ENCODE assay signal across 1 mouse cellular context in the genomic region with DNA sequence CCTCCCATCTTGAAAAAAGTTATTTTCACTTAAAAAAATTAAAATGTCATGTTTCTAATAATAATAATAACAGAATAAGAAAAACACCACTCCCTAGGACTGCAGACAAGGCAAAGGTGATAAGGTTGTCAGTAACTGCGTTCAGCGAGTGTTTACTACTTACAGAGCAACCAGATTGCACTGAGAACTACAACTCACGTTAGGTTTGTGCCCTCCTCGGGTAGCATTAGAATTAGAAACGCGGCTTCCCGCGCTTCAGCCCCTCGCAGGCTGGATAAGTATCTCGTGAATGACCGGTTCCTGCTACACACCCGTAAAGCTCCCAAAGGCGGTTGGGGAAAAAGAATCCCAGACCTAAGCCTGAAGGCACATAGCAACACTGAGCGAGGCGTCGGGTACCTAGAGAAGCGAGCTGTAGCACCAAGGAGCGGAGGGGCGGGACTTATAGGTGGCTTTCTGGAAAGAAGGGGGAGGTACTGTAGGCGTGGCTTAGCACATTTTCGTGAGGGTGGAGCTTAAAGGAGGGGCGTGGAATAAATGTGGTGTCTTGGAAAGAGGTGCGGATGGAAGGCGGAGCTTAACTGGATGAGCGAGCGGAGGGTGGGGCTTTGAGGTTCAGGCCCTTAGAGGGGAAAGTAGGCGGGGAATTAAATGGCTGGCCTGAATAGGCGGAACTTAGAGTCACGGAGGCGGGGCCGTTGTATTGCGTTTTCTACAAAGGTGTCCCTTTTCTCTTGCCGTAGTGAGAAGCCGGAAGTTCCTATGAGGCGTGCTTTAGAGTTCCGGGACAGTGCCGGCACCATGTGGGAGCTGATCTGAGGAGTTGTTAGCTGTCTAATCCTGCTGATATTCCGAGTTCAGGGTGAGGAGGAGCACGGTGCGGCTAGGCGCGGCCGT.
A peak's percentile ranks its signal among the peaks of the same experiment; 100 is the strongest.
TF ChIP-seq lines count a peak whose summit lies in the region.

Gene Heatr1, plus strand, starts transcription at position 419 of the 897 bp plus-strand sequence.

TF ChIP-seq in MEL, 35 proteins besides CTCF, POLR2A, EP300 and RAD21 (continued from another document):
- TF ChIP-seq JUND (IDR thresholded peaks at IDR 0.05; ENCODE audit: low read depth, low read length) = no peak
- peak; percentile 99 for TF ChIP-seq MYC (IDR thresholded peaks at IDR 0.05; ENCODE audit: low read depth, low read length)
- TF ChIP-seq ZC3H11A (IDR thresholded peaks at IDR 0.05; ENCODE audit: low read depth, low read length) = no peak
- no peak for TF ChIP-seq MEF2A (IDR thresholded peaks at IDR 0.05; ENCODE audit: extremely low read depth, insufficient replicate concordance, low read depth, low read length, poor library complexity, severe bottlenecking)
TF ChIP-seq in MEL: peak in this region for 14.
